Mouse (Mus musculus) limb, embryonic 15.5 days (tissue): ENCODE measurements around the gene Wipi2. TPM values are rescaled to one million over a fixed set of nuclear protein-coding genes. Genes with fewer than 3 reads are reported as not detected.

Experiments
- ATAC-seq: fragments of 200-750 bp; cut with Nextera tagmentation; 2 replicates; pipeline ENCODE4 v1.8.0; 2017; ENCODE audit warnings: low read depth, moderate TSS enrichment; ENCODE audit not compliant: insufficient number of reproducible peaks, low FRiP score, low TSS enrichment
- H3K27ac ChIP-seq: fragments of 300-500 bp; sonication (generic); 2 replicates; pipeline ENCODE4 v1.5.1; 2015; ENCODE audit warnings: moderate library complexity, mild to moderate bottlenecking, inconsistent platforms
- H3K27me3 ChIP-seq: fragments of 300-500 bp; sonication (generic); 2 replicates; pipeline ENCODE4 v1.6.1; 2015; ENCODE audit warnings: inconsistent platforms
- H3K36me3 ChIP-seq: fragments of 300-500 bp; sonication (generic); 2 replicates; pipeline ENCODE4 v1.6.1; 2015; ENCODE audit warnings: inconsistent platforms
- H3K4me1 ChIP-seq: fragments of 300-500 bp; sonication (generic); 2 replicates; pipeline ENCODE4 v1.6.1; 2015; ENCODE audit warnings: inconsistent platforms
- H3K4me2 ChIP-seq: fragments of 300-500 bp; sonication (generic); 2 replicates; pipeline ENCODE4 v1.6.1; 2015; ENCODE audit warnings: mild to moderate bottlenecking, inconsistent platforms
- H3K4me3 ChIP-seq: fragments of 300-500 bp; sonication (generic); 2 replicates; pipeline ENCODE4 v1.5.1; 2015; ENCODE audit warnings: mild to moderate bottlenecking, inconsistent platforms
- H3K9ac ChIP-seq: fragments of 300-500 bp; sonication (generic); 2 replicates; pipeline ENCODE4 v1.6.1; 2015; ENCODE audit warnings: inconsistent platforms
- H3K9me3 ChIP-seq: fragments of 300-500 bp; sonication (generic); 2 replicates; pipeline ENCODE4 v1.6.1; 2016; ENCODE audit warnings: inconsistent platforms
- WGBS: fragments of 180-500 bp; shearing (Covaris S2); methylation state at CpG from one replicate; pipeline ENCODE4 v1.1.7; 2015; 5-methylcytosine and 5-hydroxymethylcytosine counted together
- polyA plus RNA-seq: library from polyadenylated mRNA; unstranded; fragments of >200 nt; fragmentation: Nextera tagmentation; extraction: Ambion mirVana; gene quantifications from 2 replicates; pipeline ENCODE4 v1.2.1, GENCODE M21; 2015

The Wipi2 gene
- polyA plus RNA-seq, 1 experiment from 2014 or later: 44.1 TPM

GRCm38 (mm10) chr5:142640088-142640487 lies 12.6 kb downstream of the Wipi2 start:
- no peak overlapping the region for H3K9ac ChIP-seq
- H3K27ac ChIP-seq: no peak overlapping the region
- no peak overlapping the region for H3K4me3 ChIP-seq
- no peaks in the 10 kb centered on the region for H3K4me1 ChIP-seq
- no peaks in the 10 kb centered on the region for H3K27me3 ChIP-seq
- 85% methylated on average over 5 of the region's 5 CpGs for WGBS
- H3K9me3 ChIP-seq: no peaks in the 10 kb centered on the region
- H3K4me2 ChIP-seq: no peak overlapping the region
- no peak for ATAC-seq
- peaks cover 54% of the 10 kb centered on the region for H3K36me3 ChIP-seq

GRCm38 (mm10) chr5:142641331-142642051 lies 14.0 kb downstream of the Wipi2 start:
- Histone ChIP-seq H3K4me2 (no peak overlapping the region), H3K27ac (no peak overlapping the region), H3K4me1 (no peaks in the 10 kb centered on the region), H3K27me3 (no peaks in the 10 kb centered on the region), H3K9ac (no peak overlapping the region), H3K4me3 (no peak overlapping the region), H3K9me3 (no peaks in the 10 kb centered on the region), H3K36me3 (peaks cover 52% of the 10 kb centered on the region)
- ATAC-seq: no peak
- 83% methylated on average over 6 of the region's 6 CpGs for WGBS

- Histone ChIP-seq H3K4me1 (peaks cover 9% of the 10 kb centered on the region), H3K27me3 (no peaks in the 10 kb centered on the region), H3K9me3 (no peaks in the 10 kb centered on the region), H3K4me2 (no peak overlapping the region), H3K27ac (no peak overlapping the region), H3K4me3 (no peak overlapping the region), H3K9ac (no peak overlapping the region), H3K36me3 (peaks cover 15% of the 10 kb centered on the region)
- WGBS: 70% methylated on average over 7 of the region's 7 CpGs
- ATAC-seq: no peak
Observed at GRCm38 (mm10) chr5:142648162-142648561, 20.7 kb downstream of the Wipi2 start.

- H3K9ac ChIP-seq: no peak overlapping the region
- ATAC-seq: no peak
- H3K9me3 ChIP-seq: no peaks in the 10 kb centered on the region
- H3K4me3 ChIP-seq: no peak overlapping the region
- peaks cover 7% of the 10 kb centered on the region for H3K36me3 ChIP-seq
- H3K27me3 ChIP-seq: no peaks in the 10 kb centered on the region
- H3K4me2 ChIP-seq: no peak overlapping the region
- WGBS: 84% methylated on average over 4 of the region's 4 CpGs
- H3K4me1 ChIP-seq: peaks cover 9% of the 10 kb centered on the region
- no peak overlapping the region; the same call in 1 of the 2 replicates for H3K27ac ChIP-seq
Observed at GRCm38 (mm10) chr5:142649460-142650050, 22.1 kb downstream of the Wipi2 start.

- H3K27me3 ChIP-seq: no peaks in the 10 kb centered on the region
- 46% methylated on average over 3 of the region's 3 CpGs for WGBS
- H3K9ac ChIP-seq: no peak overlapping the region
- H3K9me3 ChIP-seq: no peaks in the 10 kb centered on the region
- no peak overlapping the region for H3K27ac ChIP-seq
- H3K4me3 ChIP-seq: no peak overlapping the region
- H3K4me1 ChIP-seq: peaks cover 9% of the 10 kb centered on the region
- H3K36me3 ChIP-seq: no peaks in the 10 kb centered on the region
- ATAC-seq: no peak
- H3K4me2 ChIP-seq: no peak overlapping the region
Observed at GRCm38 (mm10) chr5:142650390-142650789, 22.9 kb downstream of the Wipi2 start.

GRCm38 (mm10) chr5:142650794-142651497 lies 23.4 kb downstream of the Wipi2 start:
- no peak overlapping the region for H3K4me2 ChIP-seq
- H3K36me3 ChIP-seq: peaks cover 3% of the 10 kb centered on the region
- 62% methylated on average over 6 of the region's 6 CpGs for WGBS
- H3K9ac ChIP-seq: no peak overlapping the region
- H3K27me3 ChIP-seq: no peaks in the 10 kb centered on the region
- no peak for ATAC-seq
- peaks cover 9% of the 10 kb centered on the region for H3K4me1 ChIP-seq
- H3K27ac ChIP-seq: no peak overlapping the region
- H3K9me3 ChIP-seq: no peaks in the 10 kb centered on the region
- H3K4me3 ChIP-seq: no peak overlapping the region

- H3K4me3 ChIP-seq: no peak overlapping the region
- WGBS: 64% methylated on average over 4 of the region's 4 CpGs
- no peak for ATAC-seq
- no peak overlapping the region for H3K9ac ChIP-seq
- no peak overlapping the region for H3K4me2 ChIP-seq
- no peaks in the 10 kb centered on the region for H3K9me3 ChIP-seq
- peaks cover 9% of the 10 kb centered on the region for H3K4me1 ChIP-seq
- H3K27ac ChIP-seq: no peak overlapping the region
- no peaks in the 10 kb centered on the region for H3K27me3 ChIP-seq
- peaks cover 17% of the 10 kb centered on the region for H3K36me3 ChIP-seq
Observed at GRCm38 (mm10) chr5:142652266-142652665, 24.8 kb downstream of the Wipi2 start.

- ATAC-seq: no peak
- no peak overlapping the region for H3K4me3 ChIP-seq
- H3K9me3 ChIP-seq: no peaks in the 10 kb centered on the region
- no peaks in the 10 kb centered on the region for H3K4me1 ChIP-seq
- H3K4me2 ChIP-seq: no peak overlapping the region
- no peak overlapping the region for H3K9ac ChIP-seq
- H3K27ac ChIP-seq: no peak overlapping the region
- 86% methylated on average over 7 of the region's 7 CpGs for WGBS
- no peaks in the 10 kb centered on the region for H3K27me3 ChIP-seq
- H3K36me3 ChIP-seq: peaks cover 94% of the 10 kb centered on the region
Observed at GRCm38 (mm10) chr5:142660656-142661434, 33.3 kb downstream of the Wipi2 start.

- Histone ChIP-seq H3K27ac (no peak overlapping the region), H3K36me3 (peaks cover 73% of the 10 kb centered on the region), H3K4me3 (no peak overlapping the region), H3K4me2 (no peak overlapping the region), H3K9me3 (no peaks in the 10 kb centered on the region), H3K9ac (no peak overlapping the region), H3K27me3 (no peaks in the 10 kb centered on the region), H3K4me1 (no peaks in the 10 kb centered on the region)
- 53% methylated on average over 3 of the region's 3 CpGs for WGBS
- ATAC-seq: no peak
Observed at GRCm38 (mm10) chr5:142667921-142668320, 40.4 kb downstream of the Wipi2 start.

- 85% methylated on average over 11 of the region's 11 CpGs for WGBS
- Histone ChIP-seq H3K9ac (no peak overlapping the region), H3K27ac (no peak overlapping the region), H3K36me3 (peaks cover 67% of the 10 kb centered on the region), H3K4me2 (no peak overlapping the region), H3K4me1 (no peaks in the 10 kb centered on the region), H3K4me3 (no peak overlapping the region), H3K27me3 (no peaks in the 10 kb centered on the region), H3K9me3 (no peaks in the 10 kb centered on the region)
- no peak for ATAC-seq
Observed at GRCm38 (mm10) chr5:142668556-142669263, 41.2 kb downstream of the Wipi2 start.

GRCm38 (mm10) chr5:142669726-142670125 lies 42.2 kb downstream of the Wipi2 start:
- Histone ChIP-seq H3K9ac (no peak overlapping the region), H3K27me3 (no peaks in the 10 kb centered on the region), H3K4me3 (no peak overlapping the region), H3K9me3 (no peaks in the 10 kb centered on the region), H3K4me2 (no peak overlapping the region), H3K4me1 (no peaks in the 10 kb centered on the region), H3K36me3 (peaks cover 57% of the 10 kb centered on the region), H3K27ac (no peak overlapping the region)
- WGBS: 63% methylated on average over 7 of the region's 7 CpGs
- no peak for ATAC-seq
